Mouse (Mus musculus) cerebellum, adult (tissue): Measurements from ENCODE around the gene Ttll5.
A peak's percentile ranks its signal among the peaks of the same experiment; 100 is the strongest.

ENCODE experiments used
- ATAC-seq: cut with Nextera tagmentation; 2 replicates; pipeline ENCODE4 v1.9.2; 2017; ENCODE audit warnings: mild to moderate bottlenecking, moderate library complexity, mixed read lengths; ENCODE audit not compliant: insufficient number of reproducible peaks, low FRiP score, low TSS enrichment

Gene Ttll5

DNA sequence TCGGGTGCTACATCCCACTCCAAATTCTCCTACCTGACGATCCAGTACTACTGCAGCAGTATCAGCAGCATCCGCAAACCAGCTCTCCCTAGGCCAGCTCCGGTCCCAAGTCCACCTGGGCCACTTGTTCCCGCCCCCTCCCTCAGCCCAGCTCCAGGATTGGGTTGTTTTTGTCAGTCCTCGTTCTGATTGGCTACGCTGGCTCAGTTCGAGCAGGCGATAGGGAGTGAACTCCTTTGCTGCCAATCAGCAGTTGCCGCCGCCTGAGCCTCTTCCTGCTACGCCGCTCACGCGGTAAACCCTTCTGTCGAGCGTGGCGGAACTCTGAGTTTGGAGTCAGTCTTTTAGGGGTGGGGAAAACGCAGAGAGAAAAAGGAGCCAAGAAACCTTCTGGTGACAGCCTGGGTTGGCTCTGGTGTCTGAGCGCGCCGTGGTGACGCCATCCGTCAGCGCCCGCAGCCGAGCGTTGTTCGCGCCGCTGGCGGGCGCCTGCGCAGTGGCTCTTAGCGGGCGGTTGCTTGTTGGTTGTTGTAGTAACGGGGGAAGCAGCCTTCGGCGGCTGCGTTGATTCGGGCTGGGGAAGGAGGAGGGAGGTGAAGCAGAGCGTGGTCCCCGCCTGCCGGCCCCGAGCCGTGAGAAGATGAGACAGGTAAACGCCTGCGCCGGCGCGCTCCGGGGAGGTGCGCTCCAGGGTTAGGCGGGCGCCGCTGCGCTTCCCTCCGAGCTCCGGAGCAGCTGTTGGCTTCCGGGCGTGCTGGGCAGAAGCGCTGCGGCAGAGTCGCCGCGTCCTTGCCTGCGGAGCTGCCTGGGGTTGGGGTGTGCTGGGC lies at the start of gene Ttll5, which contains the start of gene Erg28:
Ttll5 (plus strand) TSS at position 222 of the 827 bp plus-strand sequence.
Erg28 (minus strand) TSS at position 113 of the 827 bp plus-strand sequence.
- peak; percentile 96 for ATAC-seq

DNA sequence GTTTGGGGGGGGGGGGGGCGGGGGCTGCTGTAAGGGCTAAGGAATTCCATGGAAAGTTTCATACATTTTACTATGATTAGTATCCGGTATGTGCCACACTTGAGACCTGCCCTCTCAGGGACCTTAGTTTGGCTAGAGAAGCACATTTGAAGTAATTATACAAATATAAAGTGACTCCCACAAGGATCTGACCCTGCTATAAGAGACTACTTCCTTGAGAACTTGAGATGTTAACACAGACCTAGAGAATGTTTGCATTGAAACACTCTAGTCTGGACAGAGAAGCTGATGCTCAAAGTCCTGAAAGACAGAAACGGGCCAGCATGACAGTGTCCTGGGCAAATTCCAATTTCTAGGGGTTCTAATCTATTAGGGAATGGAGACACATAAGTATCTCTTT lies 45.5 kb upstream of the Ttll5 start:
- no peak for ATAC-seq

DNA sequence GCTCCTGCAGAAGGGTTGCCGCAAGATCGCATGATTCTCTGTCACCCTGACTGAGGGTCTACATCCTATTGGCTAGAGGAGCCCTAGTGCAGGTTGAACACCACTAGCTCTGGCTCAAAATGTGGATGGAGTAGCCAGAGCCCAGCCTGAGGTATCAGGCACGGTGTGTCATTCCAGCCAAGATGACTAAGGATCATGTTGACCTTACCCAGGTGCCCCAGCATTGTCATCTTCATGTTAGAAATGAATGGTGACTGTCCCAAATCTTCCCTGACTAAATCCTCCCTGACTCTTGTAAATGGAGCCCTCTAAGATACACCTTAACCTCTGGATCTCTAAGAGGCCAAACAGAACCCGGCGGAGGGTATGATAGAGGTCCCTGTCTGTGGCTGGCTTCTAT lies 44.8 kb upstream of the Ttll5 start:
- no peak for ATAC-seq

DNA sequence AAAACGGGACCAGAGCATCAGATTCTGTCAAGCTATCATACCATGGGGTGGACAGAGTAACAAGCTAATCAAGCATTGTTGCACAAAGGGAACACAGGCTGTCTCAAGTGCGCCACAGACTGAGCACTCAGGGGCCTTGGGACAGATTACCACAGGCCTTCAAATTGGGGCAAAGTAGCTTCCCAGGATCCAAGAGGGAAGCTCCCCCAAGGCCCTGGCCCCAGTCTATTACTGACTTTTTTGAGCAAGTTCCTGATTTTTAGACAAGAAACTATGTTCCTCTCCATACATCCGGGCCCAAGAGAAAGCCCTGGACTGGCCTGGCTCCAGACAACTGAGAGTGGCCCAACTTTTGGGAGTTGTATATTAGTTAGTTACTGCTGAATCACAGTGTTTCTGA lies 42.9 kb upstream of the Ttll5 start:
- ATAC-seq, result no peak

DNA sequence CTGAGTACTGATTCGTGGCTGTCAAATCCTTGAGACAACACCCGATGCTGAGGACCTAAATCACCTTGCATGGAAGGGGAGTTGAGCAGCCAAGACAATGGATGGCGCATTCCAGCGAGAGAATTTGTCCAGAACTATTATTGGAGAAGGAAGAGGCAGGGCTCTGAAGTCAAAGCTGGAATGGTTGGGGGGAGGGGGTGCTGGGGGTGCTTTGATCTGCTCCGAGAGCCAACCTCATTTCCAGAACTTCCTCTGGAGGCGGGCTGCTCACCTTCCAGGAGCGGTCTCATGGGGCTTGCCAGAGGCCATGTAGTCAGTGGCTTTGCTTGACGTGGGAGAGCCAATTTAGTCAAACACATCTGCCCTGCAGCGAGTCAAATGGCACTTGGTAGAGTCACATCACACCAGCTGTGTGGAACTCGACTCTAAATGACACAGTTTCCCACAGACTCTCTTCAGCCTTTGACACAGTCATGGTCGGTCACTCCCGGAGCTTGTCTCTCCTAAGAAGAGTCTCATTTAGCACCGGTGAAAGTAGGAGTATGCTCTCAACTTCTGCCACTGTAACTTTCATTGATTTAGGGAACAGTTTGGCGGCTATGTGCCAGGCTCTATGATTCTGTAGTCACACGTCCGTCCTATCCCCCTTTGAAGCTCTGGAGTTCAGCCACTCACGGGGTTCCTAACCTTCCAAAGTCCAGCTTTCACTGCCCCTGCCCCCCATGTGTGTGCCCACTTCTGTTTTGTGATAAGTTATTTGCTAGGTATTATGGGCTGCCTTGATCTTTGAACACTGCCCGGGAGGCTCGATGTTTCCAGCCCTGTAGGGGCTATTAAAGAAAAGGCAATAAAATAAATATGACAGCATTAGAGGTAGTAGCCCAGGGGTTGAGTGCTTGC lies 39.3 kb upstream of the Ttll5 start:
- ATAC-seq, result no peak

DNA sequence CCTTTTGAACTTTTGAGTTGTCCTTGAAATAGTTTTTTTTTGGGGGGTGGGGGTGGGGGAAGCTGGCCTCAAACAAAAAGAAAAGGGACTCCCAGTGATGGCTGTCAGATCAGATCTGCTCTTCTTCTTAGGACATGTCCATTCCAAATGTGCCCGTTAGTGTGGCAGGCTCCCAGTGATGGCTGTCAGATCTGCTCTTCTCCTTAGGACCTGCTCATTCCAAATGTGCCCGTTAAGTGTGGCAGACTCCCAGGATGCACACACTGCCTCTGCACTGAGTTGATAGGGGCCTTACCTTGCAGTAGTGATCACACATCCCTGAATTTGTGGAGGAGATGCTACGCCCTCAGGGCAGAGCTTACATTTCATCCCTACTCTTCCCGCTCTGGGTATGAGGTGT lies 32.3 kb upstream of the Ttll5 start:
- no peak for ATAC-seq

DNA sequence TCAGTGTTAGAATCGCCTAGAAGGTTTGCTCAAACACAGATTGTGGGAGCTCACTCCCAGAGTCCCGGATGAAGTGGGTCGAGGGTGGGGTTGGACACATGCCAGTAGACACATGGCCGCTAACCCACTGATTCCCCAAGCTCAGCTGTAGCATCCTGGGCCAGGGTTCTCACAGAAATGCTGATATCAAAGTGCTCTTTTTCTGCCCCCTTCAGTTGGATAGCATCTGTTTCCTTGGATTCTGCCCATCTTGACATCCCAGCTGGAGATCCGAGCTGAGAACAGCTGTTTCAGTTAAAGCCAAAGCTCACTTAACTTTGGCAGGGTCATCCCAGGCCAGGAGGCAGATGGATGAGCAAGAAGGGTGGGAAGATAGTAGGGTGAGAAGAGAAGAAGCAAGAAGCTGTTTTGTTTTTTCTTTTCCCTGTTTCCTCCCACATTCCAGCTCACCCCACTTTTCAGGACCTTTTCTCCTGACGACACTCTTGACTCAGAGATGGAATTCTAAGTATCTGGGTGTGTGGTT lies 31.6 kb upstream of the Ttll5 start:
- no peak for ATAC-seq

DNA sequence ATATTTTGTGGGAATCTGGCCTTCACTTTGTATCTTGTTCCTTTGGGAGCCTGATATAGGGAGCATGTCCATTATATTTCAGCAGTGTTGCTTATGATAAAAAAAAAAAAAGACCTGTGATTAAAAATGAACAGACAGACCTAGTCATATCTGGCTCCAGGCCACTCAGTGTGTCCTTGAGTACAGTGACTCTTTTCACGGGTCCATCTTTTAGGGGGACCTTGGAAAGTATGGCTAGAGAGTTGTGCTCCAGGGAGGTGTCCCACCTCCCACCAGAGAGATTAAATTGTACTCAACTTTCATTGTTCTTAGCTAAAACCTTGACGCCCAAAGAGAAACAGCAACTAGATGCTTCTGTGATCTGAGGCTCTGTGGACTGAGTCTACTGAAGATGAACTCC lies 30.4 kb upstream of the Ttll5 start:
- ATAC-seq, result no peak

DNA sequence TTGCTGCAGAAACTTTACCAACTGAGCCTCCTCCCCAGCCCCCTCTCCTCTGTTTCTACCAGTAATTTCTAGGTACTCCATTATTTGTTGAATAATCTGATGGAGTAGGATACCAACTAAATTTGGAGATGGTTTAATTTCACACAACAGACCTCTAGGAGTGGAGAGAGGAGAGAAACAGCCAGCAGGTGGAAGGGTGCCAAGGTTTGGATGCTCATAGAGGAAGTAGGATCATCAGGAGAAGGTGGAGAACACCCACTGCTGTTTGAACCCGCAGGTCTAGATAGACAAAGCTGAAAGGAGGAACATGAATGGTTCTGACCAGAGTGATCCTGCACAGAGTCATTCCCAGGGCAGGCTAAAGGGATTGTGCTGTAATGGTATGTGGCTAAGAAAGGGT lies 28.9 kb upstream of the Ttll5 start:
- no peak for ATAC-seq

DNA sequence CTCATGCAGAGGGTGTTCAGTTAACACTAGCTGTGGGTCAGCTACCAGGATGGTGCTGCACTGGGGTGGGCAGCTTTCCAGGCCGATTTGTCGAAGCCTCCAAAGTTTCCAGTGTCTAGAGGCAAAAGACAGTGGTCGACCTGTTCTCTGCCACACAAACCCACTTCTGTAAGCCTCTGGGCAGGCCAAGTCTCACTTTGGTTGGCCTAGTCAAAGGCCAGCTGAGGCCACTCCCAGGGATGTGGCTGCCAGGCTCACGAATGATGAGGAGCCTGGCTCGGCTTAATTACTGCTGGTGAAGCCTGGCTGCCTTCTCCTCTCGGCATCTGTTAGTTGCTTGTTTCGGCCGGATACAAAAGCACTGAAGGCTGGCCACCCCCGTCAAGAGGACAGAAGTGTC lies 24.4 kb upstream of the Ttll5 start:
- no peak for ATAC-seq

DNA sequence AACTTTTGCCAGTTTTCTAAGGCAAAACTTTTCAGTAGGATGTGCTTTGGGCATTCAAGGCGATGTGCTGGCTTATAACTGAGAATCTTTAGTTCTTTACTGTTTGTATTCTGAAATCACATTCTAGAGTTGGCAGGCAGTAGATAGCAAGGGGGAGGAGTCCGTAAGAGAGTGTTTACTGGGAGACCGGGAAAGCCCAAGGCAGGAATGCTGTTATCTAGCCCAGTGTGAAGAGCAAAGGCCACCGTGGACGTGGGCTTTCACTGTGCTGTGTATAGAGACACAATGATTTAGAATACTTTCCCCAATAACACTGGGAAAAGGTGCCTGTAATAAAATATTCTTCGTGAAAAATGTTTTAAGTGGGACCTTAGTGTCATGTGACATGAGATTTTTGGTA lies 14.7 kb upstream of the Ttll5 start:
- no peak for ATAC-seq

DNA sequence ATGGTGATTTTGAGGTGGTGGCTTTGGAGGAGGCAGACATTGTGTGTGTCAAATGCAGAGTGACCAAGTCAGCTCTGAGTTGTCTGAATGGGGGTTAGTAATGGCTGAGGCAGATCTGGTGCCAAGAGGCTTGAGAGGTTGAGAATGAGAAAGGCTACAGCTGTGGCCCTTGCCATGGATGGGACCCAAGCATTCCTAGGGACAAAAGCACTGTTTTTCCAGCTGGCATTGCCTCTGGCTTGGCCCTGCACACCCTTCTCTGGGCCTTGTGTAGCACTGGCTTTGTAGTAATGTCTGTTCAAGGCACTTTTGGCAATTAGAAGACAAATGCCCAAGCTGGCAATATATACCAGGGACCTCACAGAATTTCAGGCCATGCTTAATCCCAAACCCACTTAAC lies 13.5 kb upstream of the Ttll5 start:
- ATAC-seq, result no peak

DNA sequence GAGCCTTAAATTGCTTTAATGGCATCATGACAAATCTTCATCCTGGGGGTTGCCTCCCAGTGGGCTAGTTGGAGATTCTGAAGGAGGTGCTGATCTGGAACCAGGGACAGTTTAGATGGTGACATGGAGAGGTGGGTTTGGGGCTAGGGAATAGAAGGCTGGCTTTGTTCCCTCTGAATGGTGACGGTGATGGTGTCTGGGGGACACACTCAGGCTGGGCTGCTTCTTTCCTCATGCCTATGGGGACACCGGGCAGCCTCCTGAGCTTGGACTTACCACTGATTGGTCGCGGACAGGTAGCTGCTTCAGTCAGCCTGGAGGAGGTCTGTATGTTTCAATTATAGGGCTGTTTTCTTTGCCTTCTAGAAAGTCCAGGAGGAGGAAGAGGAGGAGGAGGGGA lies 12.8 kb upstream of the Ttll5 start:
- ATAC-seq, result no peak

DNA sequence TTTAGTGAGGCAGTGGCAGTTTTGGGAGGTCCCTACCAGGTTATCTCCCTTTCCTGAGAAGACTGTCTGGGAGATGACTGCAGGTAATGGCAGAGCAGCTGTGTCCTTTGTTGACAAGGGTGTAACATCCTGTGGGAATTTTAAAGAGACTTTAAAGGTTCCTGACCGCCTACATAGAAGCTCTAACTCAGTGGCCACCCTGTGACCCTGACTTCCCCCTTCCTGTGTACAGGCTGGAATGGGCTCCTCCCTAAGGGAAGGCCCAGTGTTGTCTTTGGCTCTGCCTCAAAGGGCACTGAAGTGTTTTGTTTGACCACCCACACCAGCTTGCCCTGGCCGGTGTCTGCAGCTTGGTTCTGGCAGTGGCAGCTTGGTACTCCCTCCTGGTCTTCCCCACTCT lies 10.9 kb upstream of the Ttll5 start:
- no peak for ATAC-seq

DNA sequence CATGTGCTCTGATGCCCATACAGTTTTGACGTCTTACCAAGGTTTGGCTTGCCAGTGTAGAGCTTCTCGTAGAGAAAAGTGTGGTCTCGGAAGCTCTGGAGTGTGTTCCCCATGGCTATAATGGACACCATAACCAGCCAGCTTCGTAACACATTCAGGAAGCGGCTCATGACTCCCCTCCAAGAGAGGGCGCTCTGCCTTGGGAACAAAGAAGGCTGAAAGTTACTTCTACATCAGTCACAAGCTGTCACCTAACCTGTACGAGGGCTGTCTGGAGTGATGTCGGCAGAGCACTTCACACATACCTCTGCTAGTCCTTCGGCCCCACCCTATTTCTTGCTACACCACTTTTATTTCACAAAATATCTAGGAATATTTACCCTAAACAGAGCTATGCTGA lies 2.4 kb upstream of the Ttll5 start:
- ATAC-seq, result no peak

DNA sequence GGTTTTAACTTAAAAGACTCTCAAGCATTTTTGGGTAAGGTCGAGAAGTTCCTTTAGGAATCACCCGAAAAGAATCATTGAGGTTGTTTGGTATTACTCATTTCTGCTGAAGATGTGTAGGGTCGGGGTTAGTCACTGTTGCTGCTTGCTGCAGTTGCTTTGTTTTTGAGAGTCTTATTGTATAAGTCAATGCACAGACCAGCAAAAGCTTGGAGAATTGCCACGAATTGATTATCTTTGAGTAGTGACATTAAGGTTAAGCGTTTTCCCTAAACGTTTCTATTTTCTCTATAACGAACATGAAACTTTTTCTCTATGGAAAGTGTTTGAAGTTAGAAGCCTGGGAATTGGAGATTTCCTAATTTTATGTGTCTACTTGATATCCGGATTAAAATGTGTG lies 902 bp downstream of the Ttll5 start:
- ATAC-seq, result no peak

DNA sequence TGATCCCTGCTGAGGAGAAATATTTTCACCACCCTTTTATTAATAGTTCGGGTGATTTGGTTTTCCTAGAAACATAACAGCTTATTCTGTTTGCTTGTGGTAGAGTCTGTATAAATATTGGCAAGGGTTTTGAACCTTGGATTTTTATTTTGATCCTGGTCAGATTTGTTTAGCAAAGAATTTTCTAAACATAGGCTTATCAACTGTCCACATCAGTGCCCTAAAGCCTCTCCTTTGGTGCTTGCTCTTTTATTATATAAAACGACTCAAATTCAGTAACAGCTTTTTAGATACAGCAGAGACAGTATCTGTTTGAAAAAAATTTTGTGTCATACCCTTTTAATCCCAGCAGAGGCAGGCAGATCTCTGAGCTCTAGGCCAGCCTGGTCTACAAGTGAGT lies 1.4 kb downstream of the Ttll5 start:
- ATAC-seq, result no peak

DNA sequence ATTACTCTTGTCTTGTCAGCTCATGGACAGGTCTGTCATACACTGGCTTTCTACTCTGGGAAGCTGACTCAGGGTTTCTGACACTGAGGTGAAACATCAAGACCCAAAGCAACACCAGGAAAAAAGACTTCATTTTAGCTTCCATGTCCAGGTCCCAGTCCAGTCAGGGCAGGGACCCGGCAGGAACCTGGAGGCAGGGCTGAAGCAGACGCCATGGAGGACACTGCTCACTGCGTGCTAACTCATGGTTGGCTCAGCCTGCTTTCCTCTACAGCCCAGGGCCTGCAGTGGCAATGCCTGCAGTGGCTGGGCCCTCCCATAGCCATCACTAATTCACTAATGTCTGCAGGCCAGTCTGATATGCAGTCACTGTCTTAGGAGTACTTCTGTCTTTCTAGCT lies 4.4 kb downstream of the Ttll5 start:
- no peak for ATAC-seq

DNA sequence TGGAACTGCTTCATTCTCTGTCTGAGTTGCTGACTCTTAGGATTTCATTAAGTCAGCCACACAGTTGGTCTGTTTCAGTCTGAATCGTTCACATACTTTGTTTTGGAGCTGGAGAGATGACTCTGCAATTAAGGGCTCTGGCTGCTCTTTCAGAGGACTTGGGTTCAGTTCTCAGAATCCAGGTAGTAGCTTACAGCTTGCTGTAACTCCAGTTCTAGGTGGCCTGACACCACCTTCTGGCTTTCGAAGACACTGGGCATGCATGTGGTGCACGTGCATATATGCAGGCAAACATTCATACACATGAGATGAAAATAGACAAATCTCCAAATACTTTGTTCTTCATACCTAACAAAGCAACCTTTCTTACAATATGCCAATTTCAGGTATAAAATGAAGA lies 5.4 kb downstream of the Ttll5 start:
- no peak for ATAC-seq

DNA sequence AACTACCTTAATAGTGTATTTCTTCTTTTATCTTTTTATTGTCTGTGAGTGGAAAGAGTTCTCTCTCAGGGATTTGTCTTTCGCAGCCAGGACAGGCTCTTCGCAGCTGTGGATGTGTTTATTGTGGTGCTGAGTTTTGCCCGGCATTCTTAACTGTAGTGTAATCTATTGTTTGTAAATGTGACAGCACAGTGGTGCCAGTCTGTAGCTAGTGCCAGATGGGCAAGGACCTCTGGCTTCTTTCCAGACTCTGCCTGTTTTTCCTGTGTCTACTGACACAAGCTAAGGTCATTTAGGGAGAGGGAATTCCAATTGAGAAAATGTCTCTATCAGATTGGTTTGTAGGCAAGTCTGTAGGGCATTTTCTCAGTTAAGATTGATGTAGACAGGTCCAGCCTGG lies 6.2 kb downstream of the Ttll5 start:
- ATAC-seq, result no peak

DNA sequence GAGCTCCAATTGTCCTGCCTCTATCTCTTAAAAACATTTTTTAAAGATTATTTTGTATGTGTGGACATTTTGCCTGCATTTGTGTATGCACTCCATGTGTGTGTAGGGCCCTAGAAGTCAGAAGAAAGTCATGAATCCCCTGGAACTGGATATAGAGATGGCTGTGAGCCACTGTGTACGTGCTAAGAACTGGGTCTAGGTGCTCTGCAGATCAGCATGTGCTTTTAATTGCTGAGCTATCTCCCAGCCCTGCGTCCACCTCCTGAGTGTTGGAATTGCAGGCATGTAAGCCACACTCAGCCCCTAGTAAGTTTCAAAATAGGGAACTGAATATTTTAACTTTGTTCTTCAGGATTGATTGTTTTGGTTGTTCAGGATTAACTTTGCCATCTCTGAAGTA lies 10.1 kb downstream of the Ttll5 start:
- ATAC-seq, result no peak
